Mouse (Mus musculus) MEL (cell line): ENCODE data around the gene Tshr.

ENCODE experiments used
- BHLHE40 ChIP-seq: IDR thresholded peaks from 2 replicates; pipeline ENCODE4 v1.6.1; 2012; ENCODE audit warnings: low read depth, mild to moderate bottlenecking, inconsistent platforms, low read length, improper control_type of control experiment, borderline replicate concordance
- CTCF ChIP-seq, 3 experiments: IDR thresholded peaks in 2 of 3; conservative IDR thresholded peaks in 1 of 3; 2 replicates each; pipeline ENCODE4 v1.5.1; 2011 to 2012; ENCODE audit warnings: low read length in 3 of 3, low read depth in 2 of 3, mild to moderate bottlenecking in 2 of 3, improper control_type of control experiment in 1 of 3, inconsistent platforms in 1 of 3, mixed read lengths in 1 of 3, moderate library complexity in 1 of 3; ENCODE audit not compliant: control insufficient read depth in 1 of 3, insufficient read depth in 1 of 3, poor library complexity in 1 of 3, severe bottlenecking in 1 of 3
- EP300 ChIP-seq, 2 experiments: IDR thresholded peaks; 2 replicates each; pipeline ENCODE4 v1.6.1; 2011; ENCODE audit warnings: improper control_type of control experiment in 2 of 2, low read length in 2 of 2, low read depth in 1 of 2, mild to moderate bottlenecking in 1 of 2
- HCFC1 ChIP-seq: IDR thresholded peaks from 2 replicates; pipeline ENCODE4 v1.6.1; 2012; ENCODE audit warnings: low read depth, mild to moderate bottlenecking, inconsistent platforms, low read length, improper control_type of control experiment, moderate library complexity
- MAFK ChIP-seq: IDR thresholded peaks from 2 replicates; pipeline ENCODE4 v1.6.1; 2011; ENCODE audit warnings: low read depth, mild to moderate bottlenecking, low read length, improper control_type of control experiment, borderline replicate concordance
- POLR2A ChIP-seq, 2 experiments: IDR thresholded peaks; 2 replicates each; pipeline ENCODE4 v1.6.1; 2011 to 2012; ENCODE audit warnings: low read length in 2 of 2, mild to moderate bottlenecking in 2 of 2, control low read depth in 1 of 2, improper control_type of control experiment in 1 of 2, low read depth in 1 of 2, moderate library complexity in 1 of 2; ENCODE audit not compliant: control insufficient read depth in 1 of 2, insufficient read depth in 1 of 2, poor library complexity in 1 of 2
- POLR2AphosphoS2 ChIP-seq: IDR thresholded peaks from 2 replicates; pipeline ENCODE4 v1.6.1; 2011; ENCODE audit warnings: low read length, improper control_type of control experiment
- RCOR1 ChIP-seq: IDR thresholded peaks from 2 replicates; pipeline ENCODE4 v1.6.1; 2012; ENCODE audit warnings: low read depth, mild to moderate bottlenecking, inconsistent platforms, low read length, improper control_type of control experiment
- TAL1 ChIP-seq: IDR thresholded peaks from 2 replicates; pipeline ENCODE4 v1.6.1; 2012; ENCODE audit warnings: mild to moderate bottlenecking, inconsistent platforms, low read length, moderate library complexity, mixed read lengths
- TCF12 ChIP-seq: IDR thresholded peaks from 2 replicates; pipeline ENCODE4 v1.6.1; 2014; ENCODE audit warnings: low read depth, mild to moderate bottlenecking, inconsistent platforms, low read length, improper control_type of control experiment, moderate library complexity
- USF1 ChIP-seq: IDR thresholded peaks from 2 replicates; pipeline ENCODE4 v1.6.1; 2014; ENCODE audit warnings: low read depth, mild to moderate bottlenecking, inconsistent platforms, low read length, improper control_type of control experiment, moderate library complexity
- USF2 ChIP-seq, 2 experiments: IDR thresholded peaks; 2 replicates each; pipeline ENCODE4 v1.6.1; 2011 to 2012; ENCODE audit warnings: improper control_type of control experiment in 2 of 2, low read length in 2 of 2, borderline replicate concordance in 1 of 2, inconsistent platforms in 1 of 2, low read depth in 1 of 2, mild to moderate bottlenecking in 1 of 2; ENCODE audit not compliant: insufficient read depth in 1 of 2
- ZKSCAN1 ChIP-seq: IDR thresholded peaks from 2 replicates; pipeline ENCODE4 v1.6.1; 2012; ENCODE audit warnings: low read depth, mild to moderate bottlenecking, inconsistent platforms, low read length, improper control_type of control experiment, moderate library complexity
- ZMIZ1 ChIP-seq: IDR thresholded peaks from 2 replicates; pipeline ENCODE4 v1.6.1; 2012; ENCODE audit warnings: low read depth, mild to moderate bottlenecking, inconsistent platforms, low read length, improper control_type of control experiment, moderate library complexity

- TF ChIP-seq CTCF (IDR thresholded peaks at IDR 0.05 in 2 of 3, conservative IDR thresholded peaks at IDR 0.05 in 1 of 3; ENCODE audit: control insufficient read depth in 1 of 3, insufficient read depth in 1 of 3, low read depth in 2 of 3, low read length in 3 of 3, poor library complexity in 1 of 3, severe bottlenecking in 1 of 3) = no peak
- no peak for TF ChIP-seq TAL1
- no peak for TF ChIP-seq RCOR1
- TF ChIP-seq TCF12 = no peak
- TF ChIP-seq ZMIZ1 = no peak
- TF ChIP-seq USF1 = no peak
- no peak for TF ChIP-seq USF2 (IDR thresholded peaks at IDR 0.05; ENCODE audit: borderline replicate concordance in 1 of 2, insufficient read depth in 1 of 2, low read depth in 1 of 2, low read length in 2 of 2)
- no peak for TF ChIP-seq ZKSCAN1
- TF ChIP-seq HCFC1 = no peak
- TF ChIP-seq POLR2A (IDR thresholded peaks at IDR 0.05; ENCODE audit: control insufficient read depth in 1 of 2, insufficient read depth in 1 of 2, low read depth in 1 of 2, low read length in 2 of 2, poor library complexity in 1 of 2) = no peak
- no peak for TF ChIP-seq MAFK
- TF ChIP-seq POLR2AphosphoS2 = no peak
- no peak for TF ChIP-seq BHLHE40
- TF ChIP-seq EP300 (IDR thresholded peaks at IDR 0.05; ENCODE audit: low read depth in 1 of 2, low read length in 2 of 2) = no peak
Measured at GRCm38 (mm10) chr12:91549471-91549870, 165.1 kb downstream of the Tshr start.
